Mouse (Mus musculus) CH12.LX (cell line): ENCODE data around the gene Cobll1. TPM values are rescaled to one million over a fixed set of nuclear protein-coding genes. Genes with fewer than 3 reads are reported as not detected.

Experiments
- DNase-seq: peaks from one replicate; pipeline ENCODE4 v3.0.0-alpha.2; 2013; ENCODE audit errors: extremely low read depth
- H3K27ac ChIP-seq: 2 replicates; pipeline ENCODE4 v1.5.1; 2012; ENCODE audit warnings: low read depth, mild to moderate bottlenecking, control low read depth, moderate library complexity; ENCODE audit not compliant: insufficient read depth
- H3K27me3 ChIP-seq: replicated peaks from 2 replicates; pipeline ENCODE3; 2012; ENCODE audit warnings: inconsistent platforms
- H3K36me3 ChIP-seq, 2 experiments: replicated peaks in 1 of 2; 2 replicates each; pipeline versions ENCODE3 to v1.6.1; 2012; ENCODE audit warnings: inconsistent platforms in 1 of 2, low read length in 1 of 2, mild to moderate bottlenecking in 1 of 2, mixed read lengths in 1 of 2, moderate library complexity in 1 of 2; ENCODE audit not compliant: control insufficient read depth in 1 of 2, insufficient read depth in 1 of 2
- H3K4me1 ChIP-seq, 2 experiments: 2 replicates each; pipeline ENCODE4 v1.6.1; 2012; ENCODE audit warnings: inconsistent platforms in 1 of 2, moderate library complexity in 1 of 2; ENCODE audit not compliant: insufficient read depth in 2 of 2, control insufficient read depth in 1 of 2
- H3K4me2 ChIP-seq: 2 replicates; pipeline ENCODE4 v1.6.1; 2012; ENCODE audit warnings: low read depth, mild to moderate bottlenecking, control low read depth; ENCODE audit not compliant: poor library complexity, insufficient read depth, severe bottlenecking
- H3K4me3 ChIP-seq, 3 experiments: fragments of 150-350 bp in 1 of 3; sonication (generic) in 1 of 3; replicated peaks in 1 of 3; 2 replicates each; pipeline versions ENCODE3 to v1.5.1; 2011 to 2012; ENCODE audit warnings: low read depth in 2 of 3, low read length in 2 of 3, mild to moderate bottlenecking in 2 of 3, moderate library complexity in 2 of 3, control low read depth in 1 of 3, improper control_type of control experiment in 1 of 3, inconsistent platforms in 1 of 3, mixed read lengths in 1 of 3; ENCODE audit not compliant: poor library complexity in 1 of 3
- H3K79me2 ChIP-seq: replicated peaks from 2 replicates; pipeline ENCODE4 v1.6.1; 2012; ENCODE audit warnings: mild to moderate bottlenecking, moderate library complexity; ENCODE audit not compliant: control insufficient read depth, poor library complexity, insufficient read depth, severe bottlenecking; ENCODE audit errors: extremely low read depth
- H3K9ac ChIP-seq: 2 replicates; pipeline ENCODE4 v1.6.1; 2012; ENCODE audit warnings: low read depth, mild to moderate bottlenecking, control low read depth, moderate library complexity; ENCODE audit not compliant: insufficient read depth
- H3K9me3 ChIP-seq: replicated peaks from 2 replicates; pipeline ENCODE3; 2012; ENCODE audit warnings: low read length, inconsistent platforms, mixed read lengths
- BHLHE40 ChIP-seq: IDR thresholded peaks from 2 replicates; pipeline ENCODE4 v1.6.1; 2011; ENCODE audit warnings: mild to moderate bottlenecking, low read depth, low read length, improper control_type of control experiment
- CHD1 ChIP-seq: IDR thresholded peaks from 2 replicates; pipeline ENCODE4 v1.6.1; 2012; ENCODE audit warnings: low read depth, low read length, improper control_type of control experiment, inconsistent platforms
- ELF1 ChIP-seq: IDR thresholded peaks from 2 replicates; pipeline ENCODE4 v1.6.1; 2014; ENCODE audit warnings: low read depth, mild to moderate bottlenecking, inconsistent platforms, low read length, improper control_type of control experiment
- EP300 ChIP-seq: IDR thresholded peaks from 2 replicates; pipeline ENCODE4 v1.6.1; 2011; ENCODE audit warnings: low read length, improper control_type of control experiment
- MAX ChIP-seq: IDR thresholded peaks from 2 replicates; pipeline ENCODE4 v1.6.1; 2011; ENCODE audit warnings: low read length, improper control_type of control experiment
- MAZ ChIP-seq: IDR thresholded peaks from 2 replicates; pipeline ENCODE4 v1.6.1; 2012; ENCODE audit warnings: low read depth, mild to moderate bottlenecking, inconsistent platforms, low read length, improper control_type of control experiment, moderate library complexity
- MYC ChIP-seq: IDR thresholded peaks from 2 replicates; pipeline ENCODE4 v1.6.1; 2011; ENCODE audit warnings: low read depth, mild to moderate bottlenecking, improper control_type of control experiment, low read length
- PAX5 ChIP-seq: IDR thresholded peaks from 2 replicates; pipeline ENCODE4 v1.6.1; 2012; ENCODE audit warnings: low read length, inconsistent platforms, mixed read lengths
- SIN3A ChIP-seq: IDR thresholded peaks from 2 replicates; pipeline ENCODE4 v1.6.1; 2012; ENCODE audit warnings: low read length, improper control_type of control experiment, inconsistent platforms
- TCF12 ChIP-seq: IDR thresholded peaks from 2 replicates; pipeline ENCODE4 v1.6.1; 2014; ENCODE audit warnings: low read depth, mild to moderate bottlenecking, inconsistent platforms, low read length, improper control_type of control experiment
- USF1 ChIP-seq: IDR thresholded peaks from 2 replicates; pipeline ENCODE4 v1.6.1; 2014; ENCODE audit warnings: low read depth, mild to moderate bottlenecking, inconsistent platforms, low read length, improper control_type of control experiment
- ZMIZ1 ChIP-seq: IDR thresholded peaks from 2 replicates; pipeline ENCODE4 v1.6.1; 2012; ENCODE audit warnings: low read depth, mild to moderate bottlenecking, inconsistent platforms, low read length, improper control_type of control experiment
- ZNF384 ChIP-seq: IDR thresholded peaks from 2 replicates; pipeline ENCODE4 v1.6.1; 2012; ENCODE audit warnings: low read depth, low read length, improper control_type of control experiment, inconsistent platforms
- dilution Hi-C: fragments of 300-500 bp; cut with MboI; formaldehyde crosslinking; loops from 2 replicates; pipeline ENCODE4 v1.14.3; 2020; ENCODE audit warnings: low sequenced_read_pairs; ENCODE audit not compliant: extremely low pct_unique_long_range_greater_than_20kb, extremely low pct_ligation_motif_present
- in situ Hi-C: fragments of 300-500 bp; cut with MboI; formaldehyde crosslinking; loops from 3 replicates; pipeline ENCODE4 v1.14.3; 2019; ENCODE audit warnings: low sequenced_read_pairs, low pct_ligation_motif_present, low pct_unique_long_range_greater_than_20kb, mixed read lengths
- polyA plus RNA-seq: library from polyadenylated mRNA; unstranded; fragments of >175 nt; gene quantifications from 2 replicates; pipeline ENCODE4 v1.2.1, GENCODE M21; 2012; ENCODE audit warnings: low read depth; ENCODE audit not compliant: insufficient read length
- total RNA-seq, 2 experiments: library from RNA; depleted of rRNA; stranded (reverse); fragments of 300-350 nt in 1 of 2; fragments of >200 nt in 1 of 2; gene quantifications; 2 replicates each; pipeline ENCODE4 v1.2.3; 2012 to 2014

Gene Cobll1
- total and polyA plus RNA-seq, 3 experiments: 0.67 to 1.9 (median 1.5) TPM

DNA sequence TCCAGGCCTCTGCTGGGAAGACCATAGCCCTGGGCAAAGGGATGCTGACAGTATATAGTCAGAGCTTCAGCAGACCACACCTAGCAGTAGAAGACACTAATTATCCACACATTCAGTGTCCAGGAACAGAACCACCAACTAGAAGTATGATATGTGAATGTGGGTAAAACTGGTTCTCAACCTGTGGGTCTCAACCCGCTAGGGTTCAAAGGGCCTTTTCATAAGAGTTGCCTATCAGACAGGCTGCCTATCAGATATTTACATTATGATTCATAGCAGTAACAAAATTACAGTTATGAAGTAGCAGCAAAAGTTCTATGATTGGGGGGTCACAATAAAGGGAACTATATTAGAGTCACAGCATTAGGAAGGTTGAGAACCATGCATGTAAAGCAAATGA lies 24.6 kb downstream of the Cobll1 start:
- Histone ChIP-seq H3K9me3 (peaks cover 2% of the 10 kb centered on the region), H3K79me2 (no peaks in the 10 kb centered on the region), H3K4me2 (no peak overlapping the region), H3K4me1 (peaks cover 0 to 4% of the 10 kb centered on the region in 2 experiments; a peak in 1 of 4 replicates), H3K27ac (no peak overlapping the region), H3K36me3 (no peaks in the 10 kb centered on the region), H3K27me3 (no peaks in the 10 kb centered on the region), H3K9ac (no peak overlapping the region), H3K4me3 (no peak overlapping the region)
- TF ChIP-seq ZMIZ1 (no peak), BHLHE40 (no peak), ELF1 (no peak), PAX5 (no peak), MYC (no peak), TCF12 (no peak), EP300 (no peak), CHD1 (no peak), SIN3A (no peak), MAZ (no peak)
- no peak for DNase-seq
- dilution Hi-C loops (no loop called here), in situ Hi-C loops (no loop called here)

DNA sequence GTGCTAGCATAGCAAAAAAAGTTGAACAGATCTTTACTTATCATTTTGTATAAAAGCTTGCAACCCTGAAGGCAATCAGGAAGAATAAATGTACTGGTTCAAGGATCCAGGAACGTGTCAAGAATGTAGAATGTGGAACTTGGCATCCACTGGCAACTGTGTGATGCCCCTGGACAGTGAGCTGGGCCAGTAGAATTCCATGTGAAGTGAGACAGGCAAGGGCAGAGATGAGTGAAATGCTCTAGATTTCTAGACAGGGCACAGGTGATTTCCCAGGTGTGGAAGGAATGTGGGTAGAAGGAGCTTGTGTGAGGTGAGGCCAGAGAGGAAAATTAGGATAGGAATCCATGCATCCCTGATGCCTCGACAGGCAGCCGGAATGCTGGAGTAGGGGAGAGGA lies 25.5 kb downstream of the Cobll1 start:
- H3K4me2 ChIP-seq: no peak overlapping the region
- peaks cover 0 to 4% of the 10 kb centered on the region in 2 experiments; a peak in 1 of 4 replicates for H3K4me1 ChIP-seq
- H3K36me3 ChIP-seq: no peaks in the 10 kb centered on the region
- H3K79me2 ChIP-seq: no peaks in the 10 kb centered on the region
- H3K27ac ChIP-seq: no peak overlapping the region
- H3K4me3 ChIP-seq: no peak overlapping the region
- H3K27me3 ChIP-seq: no peaks in the 10 kb centered on the region
- dilution Hi-C loops: no loop called here
- H3K9me3 ChIP-seq: peaks cover 2% of the 10 kb centered on the region
- DNase-seq: no peak
- TF ChIP-seq ZNF384: no peak
- no peak for TF ChIP-seq MYC
- no peak for TF ChIP-seq USF1
- H3K9ac ChIP-seq: no peak overlapping the region
- in situ Hi-C loops: no loop called here

DNA sequence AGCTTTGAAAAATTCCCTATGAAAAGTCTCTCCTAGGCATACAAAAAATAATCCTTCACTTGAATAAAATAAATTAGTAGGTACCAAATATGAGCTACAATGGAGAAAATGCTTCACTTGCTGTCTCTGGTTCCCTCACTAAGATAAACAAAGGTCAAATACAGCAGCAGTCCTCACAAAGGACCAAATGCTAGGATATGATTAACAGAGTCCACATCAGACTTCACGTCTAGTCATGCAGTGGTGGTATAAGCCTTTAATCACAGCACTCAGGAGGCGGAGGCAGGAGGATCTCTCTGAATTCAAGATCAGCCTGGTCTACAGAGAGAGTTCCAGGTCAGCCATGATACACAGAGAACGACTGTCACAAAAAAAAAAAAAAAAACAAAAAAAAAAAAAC lies 27.6 kb downstream of the Cobll1 start:
- no peaks in the 10 kb centered on the region for H3K27me3 ChIP-seq
- no peak for TF ChIP-seq MAX
- in situ Hi-C loops: no loop called here

More for the DNA sequence above, 27.6 kb downstream of the Cobll1 start:
- Histone ChIP-seq H3K79me2 (no peaks in the 10 kb centered on the region), H3K4me2 (no peak overlapping the region), H3K9me3 (peaks cover 2% of the 10 kb centered on the region), H3K27ac (no peak overlapping the region), H3K4me3 (no peak overlapping the region), H3K9ac (no peak overlapping the region), H3K4me1 (peaks cover 0 to 4% of the 10 kb centered on the region in 2 experiments; a peak in 1 of 4 replicates), H3K36me3 (no peaks in the 10 kb centered on the region)
- dilution Hi-C loops: no loop called here
- DNase-seq: no peak
